Mouse (Mus musculus) gastrocnemius, postnatal 14 days (tissue): Measurements from ENCODE around the gene Ifnar1. TPM values are rescaled to one million over a fixed set of nuclear protein-coding genes. Genes with fewer than 3 reads are reported as not detected.

Source experiments
- DNase-seq: peaks from one replicate; pipeline ENCODE4 v3.0.0; 2021; ENCODE audit warnings: mixed read lengths
- intact Hi-C: fragments of 180-260 bp; cut with DNase I; formaldehyde crosslinking; loops from one replicate; pipeline ENCODE4 v1.15.1; 2025; ENCODE audit warnings: low total_unique reads
- total RNA-seq, 2 experiments: library from RNA; stranded (reverse); gene quantifications; 2 replicates each; pipeline ENCODE4 v1.2.3; 2021

Gene Ifnar1
- total RNA-seq, 2 experiments from 2014 or later: 26.1 to 28.7 TPM

GRCm38 (mm10) chr16:91458976-91459375 is 26.1 kb upstream of the Ifnar1 start:
- intact Hi-C loops: no loop called here
- no peak for DNase-seq

GRCm38 (mm10) chr16:91459396-91459795 is 25.6 kb upstream of the Ifnar1 start:
- DNase-seq: no peak
- intact Hi-C loops: no loop called here

GRCm38 (mm10) chr16:91459841-91460370 is 25.1 kb upstream of the Ifnar1 start:
- no peak for DNase-seq
- intact Hi-C loops: no loop called here

- intact Hi-C loops: no loop called here
These were observed 23.9 kb upstream of the Ifnar1 start for GRCm38 (mm10) chr16:91461066-91461638.

GRCm38 (mm10) chr16:91461773-91462181 is 23.3 kb upstream of the Ifnar1 start:
- DNase-seq: no peak
- intact Hi-C loops: no loop called here

More at GRCm38 (mm10) chr16:91461066-91461638, 23.9 kb upstream of the Ifnar1 start:
- no peak for DNase-seq

- no peak for DNase-seq
- intact Hi-C loops: no loop called here
These were observed 22.4 kb upstream of the Ifnar1 start for GRCm38 (mm10) chr16:91462644-91463043.

- DNase-seq: no peak
- intact Hi-C loops: no loop called here
These were observed 21.6 kb upstream of the Ifnar1 start for GRCm38 (mm10) chr16:91463400-91463799.

- DNase-seq: no peak
- intact Hi-C loops: no loop called here
These were observed 21.1 kb upstream of the Ifnar1 start for GRCm38 (mm10) chr16:91463836-91464400.

GRCm38 (mm10) chr16:91464594-91465504 is 20.2 kb upstream of the Ifnar1 start:
- intact Hi-C loops: no loop called here
- peak; percentile 91 for DNase-seq

- no peak for DNase-seq
- intact Hi-C loops: no loop called here
These were observed 19.4 kb upstream of the Ifnar1 start for GRCm38 (mm10) chr16:91465505-91466240.

- no peak for DNase-seq
- intact Hi-C loops: no loop called here
These were observed 18.5 kb upstream of the Ifnar1 start for GRCm38 (mm10) chr16:91466566-91466965.

- intact Hi-C loops: no loop called here
- no peak for DNase-seq
These were observed 14.6 kb upstream of the Ifnar1 start for GRCm38 (mm10) chr16:91470470-91470869.

- intact Hi-C loops: no loop called here
- no peak for DNase-seq
These were observed 13.6 kb upstream of the Ifnar1 start for GRCm38 (mm10) chr16:91471481-91471880.

- intact Hi-C loops: no loop called here
- no peak for DNase-seq
These were observed 9.3 kb upstream of the Ifnar1 start for GRCm38 (mm10) chr16:91475753-91476152.

GRCm38 (mm10) chr16:91478067-91478466 is 7.0 kb upstream of the Ifnar1 start:
- intact Hi-C loops: no loop called here
- no peak for DNase-seq

- no peak for DNase-seq
- intact Hi-C loops: no loop called here
These were observed 4.5 kb upstream of the Ifnar1 start for GRCm38 (mm10) chr16:91480517-91480916.

GRCm38 (mm10) chr16:91484387-91484786 is 651 bp upstream of the Ifnar1 start:
- intact Hi-C loops: no loop called here
- no peak for DNase-seq

- DNase-seq: no peak
- intact Hi-C loops: no loop called here
These were observed 803 bp downstream of the Ifnar1 start for GRCm38 (mm10) chr16:91485841-91486240.

GRCm38 (mm10) chr16:91488066-91488465 is 3.0 kb downstream of the Ifnar1 start:
- no peak for DNase-seq
- intact Hi-C loops: no loop called here

GRCm38 (mm10) chr16:91490897-91491296 is 5.9 kb downstream of the Ifnar1 start:
- intact Hi-C loops: no loop called here

More at GRCm38 (mm10) chr16:91490897-91491296, 5.9 kb downstream of the Ifnar1 start:
- DNase-seq: no peak
